Mouse (Mus musculus) forebrain, embryonic 16.5 days (tissue): ENCODE results near the gene Hdac5. TPM values are rescaled to one million over a fixed set of nuclear protein-coding genes. Genes with fewer than 3 reads are reported as not detected.
A peak's percentile ranks its signal among the peaks of the same experiment; 100 is the strongest.

ENCODE experiments used
- ATAC-seq: fragments of 200-750 bp; cut with Nextera tagmentation; 2 replicates; pipeline ENCODE4 v1.8.0; 2017; ENCODE audit warnings: mild to moderate bottlenecking, moderate library complexity
- H3K27ac ChIP-seq: fragments of 300-500 bp; sonication (generic); 2 replicates; pipeline ENCODE4 v1.5.1; 2014; ENCODE audit warnings: low read length, control low read depth
- H3K27me3 ChIP-seq: fragments of 300-500 bp; sonication (generic); replicated peaks from 2 replicates; pipeline ENCODE4 v1.6.1; 2014; ENCODE audit warnings: low read length; ENCODE audit not compliant: control insufficient read depth, insufficient read depth
- H3K36me3 ChIP-seq: fragments of 300-500 bp; sonication (generic); 2 replicates; pipeline ENCODE4 v1.6.1; 2014; ENCODE audit not compliant: control insufficient read depth, insufficient read depth
- H3K4me1 ChIP-seq: fragments of 300-500 bp; sonication (generic); replicated peaks from 2 replicates; pipeline ENCODE4 v1.6.1; 2014; ENCODE audit warnings: low read length; ENCODE audit not compliant: control insufficient read depth, insufficient read depth
- H3K4me2 ChIP-seq: fragments of 300-500 bp; sonication (generic); 2 replicates; pipeline ENCODE4 v1.6.1; 2014; ENCODE audit warnings: mild to moderate bottlenecking, low read length, control low read depth
- H3K4me3 ChIP-seq: fragments of 300-500 bp; sonication (generic); replicated peaks from 2 replicates; pipeline ENCODE4 v1.5.1; 2014; ENCODE audit warnings: mild to moderate bottlenecking, low read length, control low read depth
- H3K9ac ChIP-seq: fragments of 300-500 bp; sonication (generic); replicated peaks from 2 replicates; pipeline ENCODE4 v1.6.1; 2014; ENCODE audit warnings: low read depth, low read length, control low read depth
- H3K9me3 ChIP-seq: fragments of 300-500 bp; sonication (generic); 2 replicates; pipeline ENCODE4 v1.6.1; 2016; ENCODE audit warnings: low read length; ENCODE audit not compliant: control insufficient read depth
- WGBS: fragments of 180-500 bp; shearing (Covaris S2); extraction: QIAGEN DNeasy Blood & Tissue Kit; methylation state at CpG from one replicate; pipeline ENCODE4 v1.1.7; 2014; 5-methylcytosine and 5-hydroxymethylcytosine counted together
- polyA plus RNA-seq: library from polyadenylated mRNA; unstranded; fragments of >200 nt; fragmentation: Nextera tagmentation; extraction: Ambion mirVana; gene quantifications from 2 replicates; pipeline ENCODE4 v1.2.1, GENCODE M21; 2015

The Hdac5 gene
- polyA plus RNA-seq, 1 experiment from 2014 or later: 136 TPM

DNA sequence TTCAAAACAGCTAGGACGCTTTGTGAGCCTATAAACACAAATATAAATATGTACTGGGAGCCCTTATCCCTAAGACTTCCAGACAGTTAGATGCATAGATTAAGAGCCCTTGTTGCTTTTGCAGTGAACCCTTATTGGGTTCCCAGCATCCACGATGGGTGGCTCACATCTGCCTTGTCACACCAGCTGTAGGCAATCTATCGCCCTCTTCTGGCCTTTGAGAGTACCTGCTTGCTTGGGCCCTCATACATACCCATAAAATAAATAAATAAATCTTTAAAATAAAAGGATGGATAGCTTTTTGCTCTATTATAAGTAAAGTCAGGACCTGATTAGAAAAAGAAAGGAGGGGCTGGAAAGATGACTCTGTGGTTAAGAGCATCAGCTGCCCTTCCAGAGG lies 28.6 kb upstream of the Hdac5 start:
- H3K36me3 ChIP-seq: no peaks in the 10 kb centered on the region
- H3K9ac ChIP-seq: no peak overlapping the region
- WGBS: 88% methylated on average over 3 of the region's 3 CpGs
- H3K27me3 ChIP-seq: no peaks in the 10 kb centered on the region
- peaks cover 7% of the 10 kb centered on the region for H3K4me1 ChIP-seq
- H3K4me2 ChIP-seq: no peak overlapping the region
- no peak overlapping the region for H3K27ac ChIP-seq
- no peak overlapping the region for H3K4me3 ChIP-seq
- no peaks in the 10 kb centered on the region for H3K9me3 ChIP-seq
- no peak for ATAC-seq

GRCm38 (mm10) chr11:102258095-102258494 lies 28.1 kb upstream of the Hdac5 start:
- ATAC-seq: no peak
- H3K27me3 ChIP-seq: no peaks in the 10 kb centered on the region
- WGBS: 89% methylated on average over 6 of the region's 6 CpGs
- H3K9ac ChIP-seq: no peak overlapping the region
- H3K36me3 ChIP-seq: no peaks in the 10 kb centered on the region
- H3K27ac ChIP-seq: no peak overlapping the region
- H3K9me3 ChIP-seq: no peaks in the 10 kb centered on the region
- no peak overlapping the region for H3K4me2 ChIP-seq
- H3K4me3 ChIP-seq: no peak overlapping the region
- H3K4me1 ChIP-seq: peaks cover 7% of the 10 kb centered on the region

DNA sequence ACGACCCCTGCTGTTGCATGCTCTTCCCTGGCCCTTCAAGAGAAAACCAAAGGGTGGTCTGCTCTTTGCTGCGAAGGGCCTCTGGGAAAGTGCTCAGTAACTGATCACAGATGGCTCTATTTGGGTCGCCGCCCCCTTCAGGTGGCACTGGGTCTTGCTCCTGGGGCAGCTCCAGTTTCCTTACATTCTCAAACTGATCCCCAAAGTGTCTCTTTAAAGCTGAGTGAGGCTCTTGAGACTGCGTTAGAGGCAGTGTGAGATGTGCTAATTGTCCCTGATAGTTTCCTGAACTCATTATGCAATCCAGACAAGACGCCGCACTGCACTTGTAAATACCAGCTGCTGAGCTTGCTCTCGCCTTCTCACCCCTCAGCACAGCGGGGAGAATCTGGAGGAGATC lies 27.5 kb upstream of the Hdac5 start:
- Histone ChIP-seq H3K27ac (no peak overlapping the region), H3K4me3 (no peak overlapping the region), H3K9ac (no peak overlapping the region), H3K9me3 (no peaks in the 10 kb centered on the region), H3K36me3 (no peaks in the 10 kb centered on the region), H3K4me1 (peaks cover 7% of the 10 kb centered on the region), H3K4me2 (no peak overlapping the region), H3K27me3 (no peaks in the 10 kb centered on the region)
- 20% methylated on average over 9 of the region's 9 CpGs for WGBS
- 0 out of 2 replicates have a peak, but pooled peaks have one; percentile 20 for ATAC-seq

- Histone ChIP-seq H3K4me1 (peaks cover 27% of the 10 kb centered on the region), H3K4me3 (peak overlapping the region; percentile 55), H3K27me3 (no peaks in the 10 kb centered on the region), H3K4me2 (peak overlapping the region; percentile 93), H3K9ac (peak overlapping the region; percentile 45), H3K36me3 (no peaks in the 10 kb centered on the region), H3K27ac (no peak overlapping the region), H3K9me3 (no peaks in the 10 kb centered on the region)
- WGBS: 13% methylated on average over 9 of the region's 9 CpGs
- no peak for ATAC-seq
Measured at GRCm38 (mm10) chr11:102249351-102250090, 19.6 kb upstream of the Hdac5 start.

- Histone ChIP-seq H3K4me2 (peak within 1 kb of the TSS; percentile 93), H3K27me3 (no peaks in the 10 kb centered on the region), H3K27ac (no peak within 1 kb of the TSS), H3K9ac (peak within 1 kb of the TSS; percentile 45), H3K4me1 (peaks cover 28% of the 10 kb centered on the region), H3K36me3 (no peaks in the 10 kb centered on the region), H3K9me3 (no peaks in the 10 kb centered on the region), H3K4me3 (peak within 1 kb of the TSS; percentile 55)
- peak; percentile 39 for ATAC-seq
- WGBS: 0% methylated on average over 41 of the region's 41 CpGs
Measured at GRCm38 (mm10) chr11:102248630-102249230, 18.8 kb upstream of the Hdac5 start, which contains the start of gene BC030867. Gene BC030867, plus strand, starts transcription at chr11:102248882.

DNA sequence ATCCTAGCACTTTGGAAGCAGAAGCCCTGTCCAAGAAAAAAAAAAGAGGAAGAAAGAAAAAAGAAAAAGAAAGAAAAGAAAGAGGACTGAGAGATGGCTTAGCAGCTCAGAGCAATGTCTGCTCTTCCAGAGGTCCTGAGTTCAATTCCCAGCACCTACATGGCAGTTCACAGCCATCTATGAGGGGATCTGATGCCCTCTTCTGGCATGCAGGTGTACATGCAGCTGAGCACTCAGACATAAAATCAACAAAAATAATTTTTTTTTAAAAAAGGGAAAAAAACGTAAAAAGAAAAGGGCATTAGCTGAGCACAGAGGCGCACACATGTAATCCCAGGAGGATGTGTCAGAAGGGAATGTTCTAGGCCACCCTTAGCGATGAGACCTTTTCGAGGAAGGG lies 16.9 kb upstream of the Hdac5 start:
- no peaks in the 10 kb centered on the region for H3K27me3 ChIP-seq
- no peak overlapping the region for H3K4me2 ChIP-seq
- H3K4me1 ChIP-seq: peaks cover 28% of the 10 kb centered on the region
- WGBS: 87% methylated on average over 4 of the region's 4 CpGs
- 0 out of 2 replicates have a peak, but pooled peaks cover under 1% of the 10 kb centered on the region for H3K9me3 ChIP-seq
- no peak for ATAC-seq
- no peaks in the 10 kb centered on the region for H3K36me3 ChIP-seq
- H3K27ac ChIP-seq: no peak overlapping the region
- H3K4me3 ChIP-seq: no peak overlapping the region
- H3K9ac ChIP-seq: no peak overlapping the region

DNA sequence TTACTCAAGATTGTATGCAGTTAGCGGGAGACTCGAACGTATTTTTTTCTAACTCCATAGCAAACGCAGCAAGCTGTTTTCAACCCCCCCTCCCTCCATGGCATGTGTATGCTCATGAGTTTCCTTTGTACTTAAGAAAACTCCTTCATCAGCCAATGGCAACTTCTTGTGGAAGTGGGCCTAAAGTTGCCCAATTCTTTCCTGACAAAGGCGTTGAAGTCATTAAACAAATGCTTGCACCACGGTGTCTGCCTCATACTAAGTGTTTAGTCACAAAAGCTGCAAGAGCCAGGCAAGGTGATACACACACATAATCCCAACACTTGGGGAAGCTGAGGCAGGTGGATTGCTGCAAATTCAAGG lies 16.3 kb upstream of the Hdac5 start:
- no peak overlapping the region for H3K27ac ChIP-seq
- H3K36me3 ChIP-seq: no peaks in the 10 kb centered on the region
- peaks cover 28% of the 10 kb centered on the region for H3K4me1 ChIP-seq
- no peak overlapping the region for H3K4me3 ChIP-seq
- 0 out of 2 replicates have a peak, but pooled peaks cover 4% of the 10 kb centered on the region for H3K9me3 ChIP-seq
- H3K9ac ChIP-seq: no peak overlapping the region
- 72% methylated on average over 6 of the region's 6 CpGs for WGBS
- H3K27me3 ChIP-seq: no peaks in the 10 kb centered on the region
- no peak overlapping the region for H3K4me2 ChIP-seq
- ATAC-seq: no peak

- Histone ChIP-seq H3K27me3 (no peaks in the 10 kb centered on the region), H3K4me1 (peaks cover 28% of the 10 kb centered on the region), H3K27ac (peak overlapping the region; percentile 43), H3K9ac (peak overlapping the region; percentile 49), H3K36me3 (no peaks in the 10 kb centered on the region), H3K9me3 (0 out of 2 replicates have a peak, but pooled peaks cover 4% of the 10 kb centered on the region), H3K4me2 (peak overlapping the region; percentile 75), H3K4me3 (peak overlapping the region; percentile 40)
- 36% methylated on average over 14 of the region's 14 CpGs for WGBS
- ATAC-seq: no peak
Measured at GRCm38 (mm10) chr11:102245581-102246272, 15.8 kb upstream of the Hdac5 start.

DNA sequence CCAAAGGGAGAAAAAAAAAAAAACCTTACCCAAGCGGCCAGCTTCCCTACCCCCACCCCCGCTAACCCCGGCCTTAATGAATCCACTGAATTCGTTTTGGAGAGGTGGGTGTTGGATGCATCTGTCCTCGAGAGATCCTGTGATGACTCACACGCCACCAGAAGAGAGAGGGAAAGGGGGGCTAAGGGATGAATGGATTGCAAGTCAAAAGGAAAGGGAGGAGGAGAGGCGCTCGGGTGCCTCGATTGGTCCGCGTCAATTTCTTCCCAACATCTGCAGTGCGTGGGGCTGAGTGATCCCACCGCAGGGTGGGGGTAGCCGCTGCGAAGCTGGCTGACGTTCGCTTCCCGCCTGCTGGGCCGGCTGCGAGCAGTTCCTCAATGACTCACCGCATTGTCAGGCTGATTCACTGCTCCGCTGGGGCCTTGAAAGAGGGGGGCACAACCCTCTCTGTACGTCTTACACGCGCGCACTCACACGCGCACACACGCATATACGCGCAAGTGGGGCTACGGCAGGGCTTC lies 15.0 kb upstream of the Hdac5 start:
- ATAC-seq: peak; percentile 82
- WGBS: 0% methylated on average over 32 of the region's 32 CpGs
- peak overlapping the region; percentile 40 for H3K4me3 ChIP-seq
- H3K4me1 ChIP-seq: peaks cover 28% of the 10 kb centered on the region
- H3K9ac ChIP-seq: peak overlapping the region; percentile 49
- H3K27ac ChIP-seq: peak overlapping the region; percentile 43
- H3K4me2 ChIP-seq: peak overlapping the region; percentile 75
- 0 out of 2 replicates have a peak, but pooled peaks cover 4% of the 10 kb centered on the region for H3K9me3 ChIP-seq
- no peaks in the 10 kb centered on the region for H3K36me3 ChIP-seq
- H3K27me3 ChIP-seq: no peaks in the 10 kb centered on the region
